Mouse (Mus musculus) spleen, embryonic (tissue): ENCODE results near the gene Ulk2.
"Not testable (repeated sequence)": the region's sequence is repeated elsewhere in the genome, so short reads cannot be mapped to it uniquely, and the experiment has no call there.

Experiments used
- CTCF ChIA-PET: fragments of 350-600 bp; sonication (Branson Sonifier 250); formaldehyde crosslinking; loops from one replicate; lab custom pipeline; 2022; lab: Charles Lee

Gene Ulk2

GRCm38 (mm10) chr11:61854988-61855411 is at the start of gene Ulk2:
TSS of gene Ulk2 (minus strand) at chr11:61855073.
- CTCF ChIA-PET, result no interaction called here

- CTCF ChIA-PET, result no interaction called here
Measured at GRCm38 (mm10) chr11:61882183-61882582, 27.3 kb upstream of the Ulk2 start.

- CTCF ChIA-PET, result no interaction called here
Measured at GRCm38 (mm10) chr11:61879921-61880320, 25.0 kb upstream of the Ulk2 start.

- CTCF ChIA-PET, result no interaction called here
Measured at GRCm38 (mm10) chr11:61871881-61872280, 17.0 kb upstream of the Ulk2 start.

GRCm38 (mm10) chr11:61866856-61867255 is 12.0 kb upstream of the Ulk2 start:
- CTCF ChIA-PET, result no interaction called here

GRCm38 (mm10) chr11:61861781-61862547 is 7.1 kb upstream of the Ulk2 start:
- CTCF ChIA-PET, result no interaction called here

- CTCF ChIA-PET, result interaction anchor here (0.6 to 0.7 kb wide), 2 partner anchors 9 to 16 kb away, joined by 6 read pairs; no protein-coding TSS in a partner anchor
Measured at GRCm38 (mm10) chr11:61859316-61859715, 4.4 kb upstream of the Ulk2 start.

- CTCF ChIA-PET, result no interaction called here
Measured at GRCm38 (mm10) chr11:61855539-61855938, 666 bp upstream of the Ulk2 start.

- CTCF ChIA-PET, result interaction anchor here (0.7 kb wide), 1 partner anchor 16 kb away, joined by 3 read pairs; no protein-coding TSS in a partner anchor
Measured at GRCm38 (mm10) chr11:61854211-61854987, 474 bp downstream of the Ulk2 start.

- CTCF ChIA-PET, result interaction anchor here (0.6 to 0.7 kb wide), 4 partner anchors 17 to 253 kb away, joined by 3 to 4 read pairs (median 3); no protein-coding TSS in a partner anchor
Measured at GRCm38 (mm10) chr11:61853659-61854058, 1.2 kb downstream of the Ulk2 start.

GRCm38 (mm10) chr11:61852916-61853315 is 2.0 kb downstream of the Ulk2 start:
- CTCF ChIA-PET, result interaction anchor here (0.6 kb wide), 2 partner anchors 48 to 252 kb away, joined by 3 read pairs; no protein-coding TSS in a partner anchor

GRCm38 (mm10) chr11:61851195-61851594 is 3.7 kb downstream of the Ulk2 start:
- CTCF ChIA-PET, result no interaction called here

- CTCF ChIA-PET, result interaction anchor here (0.7 kb wide), 1 partner anchor 35 kb away, joined by 3 read pairs; no protein-coding TSS in a partner anchor
Measured at GRCm38 (mm10) chr11:61840663-61841062, 14.2 kb downstream of the Ulk2 start.

- CTCF ChIA-PET, result interaction anchor here (0.7 kb wide), 1 partner anchor 35 kb away, joined by 3 read pairs; no protein-coding TSS in a partner anchor
Measured at GRCm38 (mm10) chr11:61839940-61840339, 14.9 kb downstream of the Ulk2 start.

GRCm38 (mm10) chr11:61839182-61839581 is 15.7 kb downstream of the Ulk2 start:
- CTCF ChIA-PET, result no interaction called here

- CTCF ChIA-PET, result no interaction called here
Measured at GRCm38 (mm10) chr11:61809793-61810192, 45.1 kb downstream of the Ulk2 start.

- CTCF ChIA-PET, result interaction anchor here (0.7 kb wide), 1 partner anchor 147 kb away, joined by 6 read pairs; no protein-coding TSS in a partner anchor
Measured at GRCm38 (mm10) chr11:61808551-61809117, 46.2 kb downstream of the Ulk2 start.

- CTCF ChIA-PET, result no interaction called here
Measured at GRCm38 (mm10) chr11:61793441-61793840, 61.4 kb downstream of the Ulk2 start.

- CTCF ChIA-PET, result no interaction called here
Measured at GRCm38 (mm10) chr11:61788550-61788949, 66.3 kb downstream of the Ulk2 start.

- CTCF ChIA-PET, result not testable (repeated sequence)
Measured at GRCm38 (mm10) chr11:61782526-61782925, 72.3 kb downstream of the Ulk2 start.

GRCm38 (mm10) chr11:61774551-61775149 is 80.2 kb downstream of the Ulk2 start:
- CTCF ChIA-PET, result no interaction called here
